Mouse (Mus musculus) ES-Bruce4 (cell line): ENCODE results near the gene Zbed4. TPM values are rescaled to one million over a fixed set of nuclear protein-coding genes. Genes with fewer than 3 reads are reported as not detected.
"Not testable (repeated sequence)": the region's sequence is repeated elsewhere in the genome, so short reads cannot be mapped to it uniquely, and the experiment has no call there.

ENCODE experiments used
- H3K27ac ChIP-seq: 2 replicates; pipeline ENCODE4 v1.5.1; 2012; ENCODE audit warnings: low read length, inconsistent platforms; ENCODE audit not compliant: insufficient read depth
- H3K27me3 ChIP-seq: 2 replicates; pipeline ENCODE4 v1.6.1; 2012; ENCODE audit warnings: mild to moderate bottlenecking, low read length, inconsistent platforms; ENCODE audit not compliant: control insufficient read depth, poor library complexity, insufficient read depth, severe bottlenecking
- H3K36me3 ChIP-seq: 2 replicates; pipeline ENCODE4 v1.6.1; 2012; ENCODE audit warnings: inconsistent platforms, mild to moderate bottlenecking, low read length, moderate library complexity; ENCODE audit not compliant: control insufficient read depth, poor library complexity, insufficient read depth, severe bottlenecking
- H3K4me1 ChIP-seq: one replicate; pipeline ENCODE4 v1.8.1; 2011; ENCODE audit warnings: low read length; ENCODE audit not compliant: control insufficient read depth, insufficient read depth
- H3K4me3 ChIP-seq: 2 replicates; pipeline ENCODE4 v1.5.1; 2011; ENCODE audit warnings: low read depth, mild to moderate bottlenecking, low read length
- H3K9ac ChIP-seq: 2 replicates; pipeline ENCODE4 v1.6.1; 2012; ENCODE audit warnings: low read depth, mild to moderate bottlenecking, inconsistent platforms; ENCODE audit not compliant: poor library complexity, severe bottlenecking
- H3K9me3 ChIP-seq: replicated peaks from 2 replicates; pipeline ENCODE4 v1.6.1; 2012; ENCODE audit warnings: mild to moderate bottlenecking, low read length, inconsistent platforms; ENCODE audit not compliant: control insufficient read depth, poor library complexity, insufficient read depth, severe bottlenecking
- CTCF ChIP-seq: IDR thresholded peaks from one replicate; pipeline ENCODE4 v1.8.1; 2011; ENCODE audit warnings: low read depth, low read length
- EP300 ChIP-seq: IDR thresholded peaks from 2 replicates; pipeline ENCODE4 v1.6.1; 2011; ENCODE audit warnings: low read depth, low read length; ENCODE audit not compliant: insufficient read depth
- POLR2A ChIP-seq: IDR thresholded peaks from one replicate; pipeline ENCODE4 v1.8.1; 2011; ENCODE audit warnings: low read length; ENCODE audit not compliant: insufficient read depth
- polyA plus RNA-seq: library from polyadenylated mRNA; stranded (reverse); fragments of >200 nt; gene quantifications from 2 replicates; pipeline ENCODE4 v1.2.4, GENCODE M21; 2011; ENCODE audit warnings: low read depth; ENCODE audit not compliant: missing spikeins, insufficient read depth, insufficient read length

Gene Zbed4
- polyA plus RNA-seq, 1 experiment, result 44.5 TPM

DNA sequence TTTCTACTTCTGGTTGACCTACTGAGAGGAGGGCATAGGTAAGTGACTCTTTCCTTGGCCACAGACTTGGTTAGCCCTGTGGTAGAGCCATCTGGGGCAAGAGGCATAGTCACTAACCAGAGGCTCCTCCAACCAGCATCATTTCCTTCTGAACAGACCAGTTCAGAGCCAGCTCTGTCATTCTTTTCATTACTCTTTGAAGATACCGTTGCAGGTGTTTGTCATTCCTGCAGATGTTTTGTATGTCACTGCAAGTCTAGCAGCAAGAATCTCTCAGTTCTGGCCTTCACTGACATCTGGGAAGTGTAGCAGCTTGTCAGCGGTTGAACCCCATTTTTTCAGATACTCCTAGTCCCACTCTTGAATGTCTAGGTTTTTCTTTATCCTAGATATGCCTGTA lies 3.4 kb downstream of the Zbed4 start:
- H3K4me3 ChIP-seq, result no peak overlapping the region
- no peak overlapping the region for H3K9ac ChIP-seq
- no peaks in the 10 kb centered on the region for H3K27me3 ChIP-seq
- H3K4me1 ChIP-seq, result no peaks in the 10 kb centered on the region
- H3K27ac ChIP-seq, result no peak overlapping the region
- TF ChIP-seq POLR2A (no peak), CTCF (no peak), EP300 (no peak)
- peaks cover 24% of the 10 kb centered on the region for H3K36me3 ChIP-seq
- H3K9me3 ChIP-seq, result no peaks in the 10 kb centered on the region

- Histone ChIP-seq H3K27me3 (no peaks in the 10 kb centered on the region), H3K9ac (no peak overlapping the region), H3K27ac (no peak overlapping the region), H3K9me3 (no peaks in the 10 kb centered on the region), H3K36me3 (peaks cover 29% of the 10 kb centered on the region), H3K4me1 (no peaks in the 10 kb centered on the region), H3K4me3 (no peak overlapping the region)
- TF ChIP-seq EP300 (no peak), POLR2A (no peak), CTCF (no peak)
Observed at GRCm38 (mm10) chr15:88755761-88756160, 4.3 kb downstream of the Zbed4 start.

GRCm38 (mm10) chr15:88758061-88758460 lies 6.6 kb downstream of the Zbed4 start:
- TF ChIP-seq EP300 (no peak), POLR2A (no peak), CTCF (no peak)
- H3K27ac ChIP-seq, result no peak overlapping the region

GRCm38 (mm10) chr15:88761551-88761950 lies 10.1 kb downstream of the Zbed4 start:
- Histone ChIP-seq H3K4me1 (no peaks in the 10 kb centered on the region), H3K4me3 (no peak overlapping the region), H3K27ac (no peak overlapping the region), H3K27me3 (no peaks in the 10 kb centered on the region; the same call in 1 of the 2 replicates), H3K9me3 (no peaks in the 10 kb centered on the region), H3K9ac (no peak overlapping the region), H3K36me3 (peaks cover 38% of the 10 kb centered on the region)
- TF ChIP-seq POLR2A, result no peak
- no peak for TF ChIP-seq EP300
- TF ChIP-seq CTCF, result no peak

More at GRCm38 (mm10) chr15:88758061-88758460, 6.6 kb downstream of the Zbed4 start:
- Histone ChIP-seq H3K36me3 (peaks cover 43% of the 10 kb centered on the region), H3K4me1 (no peaks in the 10 kb centered on the region), H3K4me3 (no peak overlapping the region), H3K9me3 (no peaks in the 10 kb centered on the region), H3K27me3 (no peaks in the 10 kb centered on the region), H3K9ac (no peak overlapping the region)

DNA sequence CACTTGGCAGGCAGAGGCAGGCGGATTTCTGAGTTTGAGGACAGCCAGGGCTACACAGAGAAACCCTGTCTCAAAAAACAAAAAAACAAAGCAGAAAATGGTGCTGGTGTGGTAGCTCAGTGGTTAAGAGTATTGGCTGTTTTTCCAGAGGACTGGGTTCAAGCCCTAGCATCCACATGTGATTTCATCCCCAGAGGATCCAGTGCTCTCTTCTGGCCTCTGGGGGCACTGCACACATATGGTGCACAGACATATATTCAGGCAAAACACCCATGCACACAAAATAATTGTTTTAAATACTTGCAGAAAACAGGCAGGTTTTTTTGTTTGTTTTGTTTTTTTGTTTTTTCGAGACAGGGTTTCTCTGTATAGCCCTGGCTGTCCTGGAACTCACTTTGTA lies 14.7 kb downstream of the Zbed4 start:
- TF ChIP-seq CTCF, result peak; percentile 36
- H3K9ac ChIP-seq, H3K4me1 ChIP-seq, H3K27me3 ChIP-seq, H3K4me3 ChIP-seq, H3K27ac ChIP-seq, H3K9me3 ChIP-seq: not testable (repeated sequence)
- H3K36me3 ChIP-seq, result peaks cover 26% of the 10 kb centered on the region

- H3K27ac ChIP-seq, result no peak overlapping the region
- no peak for TF ChIP-seq CTCF
- TF ChIP-seq EP300, result no peak
- no peak for TF ChIP-seq POLR2A
- H3K36me3 ChIP-seq, result peaks cover 17% of the 10 kb centered on the region
- H3K9ac ChIP-seq, result no peak overlapping the region
- H3K27me3 ChIP-seq, result no peaks in the 10 kb centered on the region
- no peak overlapping the region for H3K4me3 ChIP-seq
- no peaks in the 10 kb centered on the region for H3K9me3 ChIP-seq
- no peaks in the 10 kb centered on the region for H3K4me1 ChIP-seq
Observed at GRCm38 (mm10) chr15:88768537-88768936, 17.1 kb downstream of the Zbed4 start.

DNA sequence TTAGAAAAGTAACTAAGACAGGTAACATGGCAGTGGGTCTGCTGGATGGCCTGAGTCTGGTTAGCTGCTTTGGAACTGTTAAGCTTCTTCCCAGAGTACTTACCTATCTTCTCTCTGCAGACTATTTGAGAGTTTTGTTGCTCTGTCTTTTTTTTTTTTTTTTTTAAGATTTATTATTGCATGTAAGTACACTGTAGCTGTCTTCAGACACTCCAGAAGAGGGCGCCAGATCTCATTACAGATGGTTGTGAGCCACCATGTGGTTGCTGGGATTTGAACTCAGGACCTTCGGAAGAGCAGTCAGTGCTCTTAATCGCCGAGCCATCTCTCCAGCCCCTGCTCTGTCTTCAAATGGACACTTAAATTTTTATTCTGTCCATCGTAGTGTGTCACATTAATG lies 23.2 kb downstream of the Zbed4 start:
- H3K27ac ChIP-seq, H3K9me3 ChIP-seq, H3K27me3 ChIP-seq, H3K9ac ChIP-seq, H3K4me3 ChIP-seq, H3K4me1 ChIP-seq: not testable (repeated sequence)
- H3K36me3 ChIP-seq, result peaks cover 15% of the 10 kb centered on the region
